Mouse (Mus musculus) retina, postnatal 7 days (tissue): ENCODE measurements around the gene Gm11541.
"Not testable (repeated sequence)": the region's sequence is repeated elsewhere in the genome, so short reads cannot be mapped to it uniquely, and the experiment has no call there.

Experiments used
- DNase-seq: peaks from one replicate; pipeline ENCODE4 v3.0.0-alpha.2; 2012; ENCODE audit warnings: low read depth, low spot score

Gm11541 gene

DNA sequence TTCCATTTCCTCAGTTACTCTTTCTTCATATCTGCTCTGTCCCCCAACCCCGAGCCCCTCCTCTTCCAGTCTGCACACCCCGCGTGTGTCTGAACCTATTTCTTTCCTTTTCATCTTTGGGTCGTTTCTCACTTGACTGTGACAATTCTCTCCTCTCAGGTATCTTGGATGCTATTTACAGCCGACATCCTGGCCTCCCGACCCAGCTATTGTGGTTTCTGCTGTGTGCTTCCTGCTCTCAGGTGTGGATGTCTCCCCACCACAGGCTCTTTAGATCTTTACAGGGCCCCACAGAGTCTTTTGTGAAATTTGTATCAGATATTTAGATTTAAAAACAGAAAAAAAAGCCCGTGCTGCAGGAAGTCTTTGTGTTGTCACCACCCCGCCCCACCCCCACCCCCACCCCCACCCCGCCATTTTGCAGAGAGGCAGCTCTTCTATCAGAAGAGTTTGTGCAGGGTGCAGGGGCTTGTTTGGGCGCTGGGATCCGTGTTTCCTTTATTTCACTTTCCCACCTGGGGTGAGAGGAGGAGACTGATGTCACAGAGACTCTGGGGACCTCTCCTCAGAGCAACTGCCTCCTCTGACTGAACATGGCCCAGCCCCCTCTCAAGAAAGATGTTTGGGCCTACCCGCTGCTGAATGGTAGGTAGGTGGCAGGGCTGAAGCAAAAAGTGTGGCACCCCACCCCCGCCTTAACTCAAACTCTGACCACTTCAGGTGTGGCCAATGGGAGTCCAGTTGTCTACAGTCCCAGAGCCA lies 6.4 kb downstream of the Gm11541 start:
- no peak for DNase-seq

DNA sequence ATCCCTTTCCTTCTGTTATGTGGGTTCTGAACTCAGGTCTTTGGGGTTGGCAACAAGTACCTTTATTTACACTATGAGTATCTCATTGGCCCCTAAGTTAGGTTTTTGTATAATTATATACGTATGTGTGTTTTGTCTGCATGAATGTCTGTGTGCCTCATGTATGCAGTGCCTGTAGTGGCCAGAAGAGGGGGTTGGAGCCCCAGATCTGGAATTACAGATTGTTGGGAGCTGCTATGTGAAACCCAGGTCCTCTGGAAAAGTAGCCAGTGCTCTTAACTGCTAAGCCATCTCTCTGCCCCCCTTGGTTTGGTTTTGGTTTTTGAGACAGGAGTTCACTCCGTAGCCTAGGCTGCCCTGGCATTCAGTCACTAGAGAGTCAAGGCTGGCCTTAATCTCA lies 7.2 kb downstream of the Gm11541 start:
- no peak for DNase-seq

DNA sequence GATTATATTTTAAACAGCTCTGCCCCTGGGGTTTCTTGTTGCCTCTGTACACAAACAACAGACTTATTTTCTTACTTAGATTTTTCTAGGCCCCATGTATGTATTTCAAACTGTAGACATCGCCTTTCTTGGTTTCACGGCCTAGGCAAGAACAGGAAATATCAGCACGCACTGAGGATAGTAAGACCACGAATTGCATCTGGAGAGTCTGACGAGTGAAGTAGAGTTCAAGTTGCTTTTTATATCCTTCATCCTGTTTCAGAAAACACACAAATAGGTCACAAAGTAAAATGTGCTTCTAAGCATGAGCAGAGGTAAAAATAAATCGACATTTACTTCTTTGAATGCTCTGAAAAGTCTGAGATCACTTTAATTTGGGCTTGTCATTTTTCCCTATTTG lies 8.8 kb downstream of the Gm11541 start:
- no peak for DNase-seq

DNA sequence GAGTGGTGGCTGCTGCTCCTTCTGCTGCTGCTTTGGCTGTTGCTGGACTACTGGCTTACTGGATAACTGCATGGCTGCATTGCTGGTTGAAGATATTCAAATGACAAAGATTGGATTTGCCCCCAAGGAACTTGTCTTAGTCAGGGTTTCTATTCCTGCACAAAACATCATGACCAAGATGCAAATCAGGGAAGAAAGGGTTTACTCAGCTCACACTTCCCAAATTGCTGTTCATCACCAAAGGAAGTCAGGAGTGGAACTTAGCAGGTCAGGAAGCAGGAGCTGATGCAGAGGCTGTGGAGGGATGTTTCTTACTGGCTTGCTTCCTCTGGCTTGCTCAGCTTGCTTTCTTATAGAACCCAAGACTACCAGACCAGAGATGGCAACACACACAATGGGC lies 11.8 kb downstream of the Gm11541 start:
- not testable (repeated sequence) for DNase-seq

DNA sequence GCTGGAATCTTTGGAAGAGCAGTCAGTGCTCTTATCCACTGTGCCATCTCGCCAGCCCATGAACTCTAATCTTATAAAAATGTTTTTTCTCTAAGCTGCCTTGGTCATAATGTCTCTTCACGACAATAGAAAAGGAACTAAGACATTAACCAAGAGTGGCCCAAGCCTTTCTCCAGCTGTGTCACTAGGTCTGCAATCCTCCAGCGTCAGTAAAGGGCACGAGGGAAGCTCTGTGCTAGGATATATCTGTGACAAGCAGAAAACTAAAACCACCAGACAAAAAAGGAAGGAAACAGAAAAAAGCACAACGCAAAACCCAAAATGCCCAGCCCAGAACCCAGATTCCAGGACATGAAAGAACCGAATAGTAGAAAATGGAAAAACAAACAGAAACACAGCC lies 17.1 kb downstream of the Gm11541 start:
- DNase-seq = no peak

DNA sequence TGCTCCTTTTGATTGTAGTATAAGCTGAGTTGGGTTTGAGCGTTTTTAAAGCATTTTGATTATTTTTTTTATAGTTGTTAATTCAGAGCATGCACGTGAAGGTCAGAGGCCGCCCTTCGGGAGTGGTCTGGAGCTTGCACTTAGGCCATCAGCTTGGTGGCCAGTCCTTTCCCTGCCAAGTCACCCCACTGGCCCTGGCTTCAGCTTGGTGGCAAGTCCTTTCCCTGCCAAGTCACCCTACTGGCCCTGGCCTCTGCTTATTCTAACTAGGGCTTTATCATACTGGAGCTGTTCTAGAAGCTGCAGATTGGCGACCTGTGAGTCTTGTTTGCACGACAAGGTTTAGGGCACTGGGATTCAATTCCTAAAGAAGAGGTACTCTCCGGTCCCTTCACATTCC lies 21.9 kb downstream of the Gm11541 start:
- no peak for DNase-seq

DNA sequence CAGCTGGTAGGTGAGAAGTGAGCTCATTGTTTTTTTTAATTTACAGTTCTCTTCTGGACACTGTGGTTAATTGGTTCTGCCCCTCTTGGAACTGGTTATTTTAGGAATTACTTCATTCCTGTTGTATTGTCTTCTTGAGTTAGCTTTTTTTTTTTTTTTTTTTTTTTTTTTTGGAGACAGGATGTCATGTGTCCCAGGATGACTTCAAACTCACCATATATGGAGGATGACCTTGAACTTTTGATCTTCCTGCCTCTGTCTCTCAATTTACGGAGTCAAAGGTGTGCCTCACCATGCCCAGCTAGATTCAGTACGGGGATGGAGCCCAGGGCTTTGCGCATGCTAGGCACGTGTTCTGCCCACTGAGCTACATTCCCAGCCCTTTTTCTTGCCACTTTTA lies 22.7 kb downstream of the Gm11541 start:
- DNase-seq = no peak

DNA sequence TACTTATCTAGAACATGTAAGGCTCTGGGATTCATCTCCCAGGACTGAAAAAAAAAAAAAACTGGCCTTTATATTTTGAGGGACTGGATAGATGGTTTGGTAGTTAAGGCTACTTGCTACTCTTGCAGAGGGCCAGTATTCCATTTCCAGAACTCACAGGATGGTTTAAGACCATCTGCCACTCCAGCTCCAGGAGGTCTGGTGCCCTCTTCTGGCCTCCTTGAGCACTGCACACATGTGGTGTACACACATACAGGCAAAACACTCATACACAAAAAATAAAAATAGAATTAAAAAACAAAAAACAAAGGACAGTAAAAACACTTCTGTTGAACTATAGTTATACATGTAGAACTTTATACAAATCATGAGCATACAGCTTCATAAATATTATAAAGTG lies 23.7 kb downstream of the Gm11541 start:
- no peak for DNase-seq

DNA sequence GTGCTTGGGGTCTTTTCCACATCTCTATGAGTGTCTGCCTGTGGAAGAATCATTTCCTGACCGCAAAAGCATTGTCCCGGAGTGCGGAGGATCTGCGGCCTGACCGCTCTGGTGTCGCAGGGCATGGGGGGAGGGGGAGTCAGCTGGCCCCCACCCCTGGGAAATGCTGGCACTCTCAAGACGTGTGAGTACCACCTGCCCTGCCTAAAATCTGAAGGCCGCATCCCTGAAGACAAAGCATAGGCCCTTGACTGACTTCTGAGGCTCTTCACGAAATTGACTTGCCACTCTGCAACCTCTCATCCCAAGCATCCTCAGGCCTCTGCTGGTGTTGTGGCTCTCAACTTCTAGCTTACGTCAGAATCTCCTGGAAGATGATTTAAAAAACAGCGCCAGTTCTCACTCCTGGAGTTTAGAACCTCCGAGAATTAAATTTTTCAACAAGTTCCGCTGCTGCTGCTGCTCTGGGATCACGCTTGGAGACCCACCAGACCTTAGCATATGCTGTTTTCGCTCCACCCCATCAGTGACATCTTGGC lies 26.6 kb downstream of the Gm11541 start:
- DNase-seq = no peak

DNA sequence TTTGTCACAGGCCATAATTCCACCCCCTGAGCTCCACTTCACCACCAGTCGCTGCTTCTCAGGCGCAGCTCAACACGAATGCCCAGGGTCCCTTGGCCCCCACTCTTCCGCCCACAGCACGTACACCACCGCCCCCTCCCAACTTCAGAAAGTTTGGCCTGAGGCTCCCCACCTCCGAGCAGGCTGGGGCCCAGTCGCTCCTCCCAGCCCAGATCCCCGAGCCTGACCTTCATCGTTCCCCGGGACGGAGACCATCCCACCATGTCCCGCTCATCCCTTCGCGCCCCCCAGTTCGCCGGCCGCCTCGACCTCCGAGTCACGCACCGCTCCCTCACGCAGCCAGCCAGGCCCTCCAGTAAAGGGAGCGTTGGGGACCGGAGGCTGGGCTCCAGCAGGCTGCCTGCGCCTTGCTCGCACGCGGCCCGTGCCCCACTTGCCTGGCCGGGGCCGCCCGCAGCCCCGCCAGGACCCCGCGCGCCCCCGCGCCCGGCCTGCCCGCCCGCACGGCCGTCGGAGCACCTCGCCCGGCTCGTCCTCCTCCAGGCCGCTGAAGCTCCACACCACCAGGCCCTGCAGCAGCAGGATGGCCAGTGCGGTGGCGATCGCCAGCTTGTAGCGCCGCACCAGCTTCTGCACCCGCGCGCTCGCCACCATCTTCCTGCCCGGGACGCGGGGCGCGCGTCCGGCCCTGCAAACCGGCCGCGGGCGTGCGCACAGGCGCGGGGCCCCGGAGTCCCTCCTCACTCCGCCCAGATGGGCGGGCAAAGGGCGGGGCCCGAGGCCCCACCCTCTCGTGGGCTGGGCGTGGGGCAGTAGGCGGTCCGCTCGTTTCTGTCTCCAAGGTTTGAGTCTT lies 27.3 kb downstream of the Gm11541 start, which contains the start of gene Xylt2:
Gene Xylt2, minus strand, starts transcription at position 762 of the 853 bp plus-strand sequence.
- peak; percentile 87 for DNase-seq

DNA sequence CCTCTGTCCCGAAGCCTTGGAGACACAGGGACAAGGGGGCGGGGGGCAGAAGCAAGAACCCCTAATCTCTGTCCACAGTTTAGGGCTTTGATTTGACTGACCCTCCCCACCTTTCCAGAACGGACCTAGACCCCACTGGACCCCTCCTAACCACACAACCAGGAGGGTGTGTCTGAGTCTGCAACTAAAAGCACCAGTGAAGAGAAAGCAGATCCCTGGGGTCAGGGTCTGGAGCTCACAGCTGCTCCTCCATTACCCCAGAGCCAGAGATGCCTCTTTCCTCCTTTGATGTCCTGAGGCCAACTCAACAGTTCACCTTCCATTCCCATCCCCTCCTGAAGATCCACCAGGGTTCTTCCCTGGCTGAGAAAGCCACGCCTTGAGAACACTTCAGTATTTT lies 28.0 kb downstream of the Gm11541 start:
- DNase-seq = no peak

DNA sequence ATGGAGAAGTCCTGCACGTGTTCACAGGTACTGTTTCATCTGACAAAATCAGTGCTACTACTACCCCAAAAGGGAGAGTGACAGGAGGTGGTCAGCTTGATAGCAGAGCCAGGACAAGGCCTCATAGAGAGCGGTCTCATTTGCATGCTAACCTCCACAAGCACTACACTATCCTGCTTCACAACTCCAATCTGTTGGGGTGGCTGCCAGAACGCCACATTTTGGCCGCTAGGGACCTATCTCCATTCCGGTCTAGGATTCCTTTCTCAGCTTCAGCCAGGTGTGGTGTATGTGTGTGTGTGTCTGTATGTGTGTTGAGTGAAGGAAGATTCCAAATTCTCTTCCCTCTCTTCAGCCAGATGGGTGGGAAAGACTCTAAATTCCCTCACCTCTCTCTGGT lies 28.9 kb downstream of the Gm11541 start:
- no peak for DNase-seq

DNA sequence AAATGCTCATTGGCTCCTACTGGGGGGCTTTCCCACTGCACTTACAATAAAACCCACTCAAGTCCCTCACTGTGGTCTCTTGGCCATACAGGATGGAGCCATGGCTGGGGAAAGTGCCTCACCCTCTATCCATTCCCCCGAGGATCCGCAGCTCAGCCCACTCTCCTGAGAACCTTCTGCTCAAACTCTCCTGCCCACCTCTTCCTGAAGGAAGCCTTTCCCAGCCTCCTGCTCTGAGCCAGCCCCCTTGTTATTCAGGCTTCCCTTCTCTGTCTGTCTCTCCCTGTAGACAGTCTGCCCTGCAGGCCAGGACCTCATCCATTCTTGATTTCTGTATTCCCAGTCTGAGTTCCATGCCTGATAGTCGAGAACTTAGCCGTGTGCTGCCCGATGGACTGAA lies 29.3 kb downstream of the Gm11541 start:
- DNase-seq = no peak

DNA sequence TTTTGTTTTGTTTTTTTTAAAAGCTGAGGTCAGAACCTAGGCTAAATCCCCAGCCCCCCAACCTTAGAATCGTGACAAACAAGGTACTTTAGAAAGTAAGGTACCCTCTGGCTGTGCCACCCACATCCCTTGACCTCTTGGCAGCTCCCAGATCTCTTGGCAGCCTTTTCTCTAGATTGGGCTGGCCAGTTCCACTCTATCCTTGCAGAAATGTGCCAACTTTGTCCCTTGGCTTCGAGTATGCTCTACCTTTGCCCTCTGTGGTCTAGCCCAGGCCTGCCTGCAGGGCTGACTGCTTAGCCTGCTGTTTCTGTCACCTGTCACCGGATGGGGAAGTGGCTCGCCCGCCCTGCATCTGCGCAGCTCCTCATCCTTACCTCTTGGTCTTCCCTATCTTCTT lies 39.0 kb downstream of the Gm11541 start:
- no peak for DNase-seq

DNA sequence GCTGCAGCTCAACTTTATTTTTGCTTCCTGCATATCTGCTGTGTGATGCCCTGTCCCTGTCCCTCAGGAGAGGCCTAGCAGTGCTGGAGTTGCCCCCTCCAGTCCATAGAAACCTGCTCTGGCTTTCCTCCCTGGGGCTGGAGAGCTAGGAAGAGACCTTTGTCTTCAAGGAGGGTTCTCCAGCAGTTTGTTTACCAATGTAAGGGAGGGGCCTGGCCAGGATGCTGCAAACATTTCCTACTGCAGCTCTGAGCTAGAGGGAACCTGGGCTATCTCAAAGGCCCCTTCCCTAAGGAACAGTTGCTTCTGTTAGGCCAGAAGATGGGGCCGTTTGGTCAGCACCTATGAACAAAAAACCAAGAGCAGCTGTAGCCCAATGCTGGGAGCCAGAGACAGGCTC lies 43.0 kb downstream of the Gm11541 start:
- no peak for DNase-seq

DNA sequence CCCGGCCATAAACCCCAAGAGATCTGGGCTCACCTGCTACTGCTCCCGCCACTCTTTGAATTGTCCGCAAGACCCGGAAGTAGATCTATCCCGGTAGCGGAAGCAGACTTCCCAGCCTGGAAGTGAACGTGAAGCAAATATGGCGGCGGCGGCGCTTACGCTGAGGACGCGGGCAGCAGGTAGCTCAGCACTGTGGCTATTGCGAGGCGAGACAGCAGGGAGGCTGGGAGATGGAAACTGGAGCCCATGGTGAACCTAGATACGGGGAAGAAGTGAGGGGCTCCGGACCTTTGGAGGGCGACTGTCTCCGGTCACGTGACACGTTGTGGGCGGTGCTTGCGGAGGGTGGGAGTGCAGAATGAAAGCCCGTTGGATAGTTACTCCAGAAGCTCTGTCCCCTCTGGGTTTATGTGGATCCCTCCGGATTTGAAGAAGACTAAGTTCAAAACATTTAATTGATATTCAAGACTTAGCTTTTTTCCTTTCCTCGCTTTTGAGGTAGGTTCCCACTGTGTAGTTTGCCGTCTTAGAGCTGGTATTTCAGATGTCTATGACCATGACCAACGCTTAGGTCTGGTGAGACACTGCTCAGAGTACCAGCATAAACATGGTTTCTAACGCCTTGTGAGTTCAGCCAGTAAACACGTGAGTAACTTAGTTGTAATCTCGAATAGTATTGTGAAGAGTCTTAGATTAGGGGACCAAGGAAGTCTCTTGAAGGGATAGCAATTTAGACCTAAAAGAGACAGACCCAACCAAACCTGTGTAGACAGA lies 50.4 kb downstream of the Gm11541 start, which contains the start of the genes Mrpl27 and Eme1:
Gene Mrpl27, plus strand, starts transcription at position 105 of the 774 bp plus-strand sequence.
Gene Eme1, minus strand, starts transcription at position 302 of the 774 bp plus-strand sequence.
- DNase-seq = peak; percentile 78

DNA sequence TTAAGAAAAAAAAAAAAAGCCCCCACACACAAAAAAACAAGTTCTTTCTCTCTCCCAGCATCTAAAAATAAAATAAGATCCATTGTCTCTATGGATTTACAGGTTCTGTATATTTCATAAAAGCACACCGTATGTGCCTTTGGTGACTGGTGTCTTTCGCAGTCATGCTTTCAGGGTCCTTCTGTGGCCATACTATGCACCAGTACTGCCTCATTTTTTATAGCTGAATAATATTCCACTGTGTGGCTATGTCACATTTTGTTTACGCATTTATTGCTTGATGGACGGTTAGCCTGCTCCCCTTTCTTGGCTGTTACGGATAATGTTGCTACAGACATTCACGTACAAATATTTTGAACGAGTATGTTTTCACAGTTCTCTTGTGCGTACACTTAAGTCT lies 51.3 kb downstream of the Gm11541 start:
- DNase-seq = no peak

DNA sequence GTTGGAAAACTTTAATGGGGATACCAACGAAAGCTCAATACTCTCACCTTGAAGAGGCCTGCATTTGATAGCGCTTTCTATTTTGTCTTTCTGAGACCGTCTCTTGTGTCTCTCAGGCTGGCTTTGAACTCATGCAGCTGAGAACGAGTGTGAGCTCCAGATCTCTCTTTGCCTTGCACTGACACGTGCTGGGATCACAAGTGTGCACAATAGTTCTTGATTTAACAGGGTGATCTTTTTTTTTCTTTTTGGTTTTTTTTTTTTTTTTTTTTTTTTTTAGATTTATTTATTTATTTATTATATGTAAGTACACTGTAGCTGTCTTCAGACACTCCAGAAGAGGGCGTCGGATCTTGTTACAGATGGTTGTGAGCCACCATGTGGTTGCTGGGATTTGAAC lies 53.1 kb downstream of the Gm11541 start:
- not testable (repeated sequence) for DNase-seq

DNA sequence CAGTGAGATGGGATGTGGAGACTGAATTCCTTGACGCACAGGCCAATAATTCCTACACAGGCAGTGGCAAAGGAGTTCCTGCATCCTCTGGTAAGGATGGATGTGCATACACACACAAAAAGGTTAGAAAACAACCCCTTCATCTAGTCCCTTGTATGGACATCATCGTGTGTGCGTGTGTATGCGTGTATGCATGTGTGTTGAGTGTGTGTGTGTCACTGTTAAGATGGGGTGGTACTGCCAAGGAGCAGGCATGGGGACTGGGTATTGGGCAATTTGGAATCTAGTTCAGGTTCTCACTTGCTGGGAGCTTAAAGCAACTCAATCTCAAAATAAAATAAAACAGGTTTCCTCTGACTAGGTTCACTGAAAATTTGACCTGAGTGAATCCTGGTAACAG lies 57.8 kb downstream of the Gm11541 start:
- DNase-seq = no peak
